Mouse (Mus musculus): ENCODE results near the gene Lat2. TPM values are rescaled to one million over a fixed set of nuclear protein-coding genes. Genes with fewer than 3 reads are reported as not detected.

Gene Lat2
- total and polyA plus RNA-seq, 2 experiments from 2014 or later, result 1.9 to 10.7 TPM

DNA sequence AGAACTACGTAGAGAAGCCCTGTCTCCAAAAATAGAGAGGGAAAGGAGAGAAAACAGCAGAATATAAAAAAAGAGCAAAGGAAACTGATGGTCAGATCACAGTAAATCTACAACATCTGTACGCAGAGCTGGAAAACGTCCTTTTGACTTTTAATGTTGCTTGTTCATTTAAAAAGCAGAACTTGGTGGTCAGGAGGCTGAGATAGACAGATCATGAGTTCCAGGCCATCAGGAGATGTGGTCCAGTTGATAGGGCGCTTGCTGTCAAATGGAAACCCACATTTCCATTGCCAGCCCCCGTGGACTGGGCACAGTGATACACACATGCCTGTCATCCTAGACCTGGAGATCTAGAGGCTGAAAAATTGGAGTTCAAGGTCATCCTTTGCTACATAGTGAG is 30.0 kb downstream of the Lat2 start:
- Histone ChIP-seq H3K27me3 (ENCODE audit: control insufficient read depth, insufficient read depth, low read length) (no peaks in the 10 kb centered on the region), H3K36me3 (replicated peaks; ENCODE audit: control insufficient read depth, insufficient read depth, low read length) (peaks cover 9% of the 10 kb centered on the region; the same call in 1 of the 2 replicates), H3K4me2 (ENCODE audit: low read depth, low read length) (no peak overlapping the region), H3K9me3 (replicated peaks; ENCODE audit: control insufficient read depth, low read length) (no peaks in the 10 kb centered on the region), H3K9ac (replicated peaks; ENCODE audit: low read depth, low read length) (no peak overlapping the region), H3K4me1 (ENCODE audit: control insufficient read depth, insufficient read depth) (peaks cover 9% of the 10 kb centered on the region), H3K27ac (ENCODE audit: low read depth) (no peak overlapping the region), H3K4me3 (ENCODE audit: low read depth, low read length) (no peak overlapping the region)
- 81% methylated on average over 5 of the region's 5 CpGs for WGBS
- DNase-seq (ENCODE audit: low spot score), result no peak
- no peak for ATAC-seq (ENCODE audit: insufficient read depth, low read depth)
- TF ChIP-seq CTCF (IDR thresholded peaks at IDR 0.05; ENCODE audit: low read depth) (no peak), EP300 (IDR thresholded peaks at IDR 0.05; ENCODE audit: low read depth) (no peak)

DNA sequence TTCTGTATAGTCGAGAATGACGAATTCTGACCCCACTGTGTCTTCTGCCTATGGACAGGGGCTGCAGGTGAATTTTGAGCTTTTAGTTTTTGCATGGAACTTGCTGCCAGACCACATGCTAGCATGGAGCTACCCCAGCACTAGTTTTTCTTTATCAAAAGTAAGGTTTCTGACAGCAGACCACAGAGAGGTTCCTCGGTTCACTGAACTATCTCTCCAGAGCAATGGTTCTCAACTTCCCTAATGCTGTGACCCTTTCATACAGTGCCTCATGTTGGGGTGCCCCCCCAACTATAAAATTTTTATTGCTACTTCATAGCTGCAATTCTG is 31.0 kb downstream of the Lat2 start:
- 75% methylated on average over 3 of the region's 3 CpGs for WGBS

DNA sequence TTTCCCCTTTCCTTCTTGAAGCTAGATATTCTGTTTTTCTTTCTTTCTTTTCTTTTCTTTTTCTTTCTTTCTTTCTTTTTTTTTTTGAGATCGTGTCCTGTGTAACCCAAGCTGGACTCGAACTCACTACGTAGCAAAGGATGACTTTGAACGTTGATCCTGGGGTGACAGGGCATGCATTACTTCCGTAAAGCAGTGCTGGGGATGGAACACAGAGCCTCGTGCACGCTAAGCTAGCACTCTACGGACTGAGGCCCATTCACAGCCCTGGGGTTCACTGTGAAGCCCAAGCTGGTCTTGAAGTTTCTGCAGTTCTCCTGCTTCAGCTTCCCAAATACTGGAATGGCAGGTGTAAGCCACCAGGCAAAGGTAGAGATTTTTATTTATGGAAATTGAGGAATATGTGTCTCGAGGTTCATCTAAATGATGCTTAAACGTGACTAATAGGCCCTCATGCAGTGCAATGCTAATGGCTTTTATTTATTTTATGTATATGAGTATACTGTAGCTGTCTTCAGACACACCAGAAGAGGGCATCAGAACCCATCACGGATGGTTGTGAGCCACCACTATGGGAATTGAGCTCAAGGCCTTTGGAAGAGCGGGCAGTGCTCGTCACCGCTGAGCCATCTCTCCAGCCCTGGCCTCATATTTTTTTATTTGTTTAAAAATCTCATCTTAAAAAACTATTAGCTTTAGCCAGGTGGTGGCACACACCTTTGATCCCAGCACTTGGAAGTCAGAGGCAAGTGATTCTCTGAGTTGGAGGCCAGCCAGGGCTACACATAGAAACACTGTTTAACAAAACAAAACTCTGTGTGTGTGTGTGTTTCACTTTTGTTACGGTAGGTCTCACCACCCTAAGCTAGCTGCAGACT is 31.6 kb downstream of the Lat2 start:
- H3K4me3 ChIP-seq (ENCODE audit: low read depth, low read length), result peak overlapping the region; percentile 82
- 0 out of 2 replicates have a peak, but pooled peaks have one; percentile 2 for TF ChIP-seq CTCF (IDR thresholded peaks at IDR 0.05; ENCODE audit: low read depth)
- TF ChIP-seq EP300 (IDR thresholded peaks at IDR 0.05; ENCODE audit: low read depth), result no peak
- no peaks in the 10 kb centered on the region for H3K27me3 ChIP-seq (ENCODE audit: control insufficient read depth, insufficient read depth, low read length)
- H3K4me2 ChIP-seq (ENCODE audit: low read depth, low read length), result peak overlapping the region; percentile 87
- H3K4me1 ChIP-seq (ENCODE audit: control insufficient read depth, insufficient read depth), result peaks cover 9% of the 10 kb centered on the region
- no peak for ATAC-seq (ENCODE audit: insufficient read depth, low read depth)
- DNase-seq (ENCODE audit: low spot score), result no peak
- H3K9me3 ChIP-seq (replicated peaks; ENCODE audit: control insufficient read depth, low read length), result no peaks in the 10 kb centered on the region
- 34% methylated on average over 15 of the region's 15 CpGs for WGBS
- H3K9ac ChIP-seq (replicated peaks; ENCODE audit: low read depth, low read length), result peak overlapping the region; percentile 60
- H3K27ac ChIP-seq (ENCODE audit: low read depth), result peak overlapping the region; percentile 46; the same call in 1 of the 2 replicates
- H3K36me3 ChIP-seq (replicated peaks; ENCODE audit: control insufficient read depth, insufficient read depth, low read length), result 0 out of 2 replicates have a peak, but pooled peaks cover 4% of the 10 kb centered on the region

More for the DNA sequence above, 31.0 kb downstream of the Lat2 start:
- H3K9ac ChIP-seq (replicated peaks; ENCODE audit: low read depth, low read length), result peak overlapping the region; percentile 60; the same call in 1 of the 2 replicates
- H3K27me3 ChIP-seq (ENCODE audit: control insufficient read depth, insufficient read depth, low read length), result no peaks in the 10 kb centered on the region
- peaks cover 6% of the 10 kb centered on the region; the same call in 1 of the 2 replicates for H3K36me3 ChIP-seq (replicated peaks; ENCODE audit: control insufficient read depth, insufficient read depth, low read length)
- TF ChIP-seq EP300 (IDR thresholded peaks at IDR 0.05; ENCODE audit: low read depth) (no peak), CTCF (IDR thresholded peaks at IDR 0.05; ENCODE audit: low read depth) (no peak)
- H3K4me1 ChIP-seq (ENCODE audit: control insufficient read depth, insufficient read depth), result peaks cover 9% of the 10 kb centered on the region
- H3K4me3 ChIP-seq (ENCODE audit: low read depth, low read length), result no peak overlapping the region
- H3K27ac ChIP-seq (ENCODE audit: low read depth), result no peak overlapping the region
- ATAC-seq (ENCODE audit: insufficient read depth, low read depth) (no peak), DNase-seq (ENCODE audit: low spot score) (no peak)
- H3K4me2 ChIP-seq (ENCODE audit: low read depth, low read length), result no peak overlapping the region
- no peaks in the 10 kb centered on the region for H3K9me3 ChIP-seq (replicated peaks; ENCODE audit: control insufficient read depth, low read length)

DNA sequence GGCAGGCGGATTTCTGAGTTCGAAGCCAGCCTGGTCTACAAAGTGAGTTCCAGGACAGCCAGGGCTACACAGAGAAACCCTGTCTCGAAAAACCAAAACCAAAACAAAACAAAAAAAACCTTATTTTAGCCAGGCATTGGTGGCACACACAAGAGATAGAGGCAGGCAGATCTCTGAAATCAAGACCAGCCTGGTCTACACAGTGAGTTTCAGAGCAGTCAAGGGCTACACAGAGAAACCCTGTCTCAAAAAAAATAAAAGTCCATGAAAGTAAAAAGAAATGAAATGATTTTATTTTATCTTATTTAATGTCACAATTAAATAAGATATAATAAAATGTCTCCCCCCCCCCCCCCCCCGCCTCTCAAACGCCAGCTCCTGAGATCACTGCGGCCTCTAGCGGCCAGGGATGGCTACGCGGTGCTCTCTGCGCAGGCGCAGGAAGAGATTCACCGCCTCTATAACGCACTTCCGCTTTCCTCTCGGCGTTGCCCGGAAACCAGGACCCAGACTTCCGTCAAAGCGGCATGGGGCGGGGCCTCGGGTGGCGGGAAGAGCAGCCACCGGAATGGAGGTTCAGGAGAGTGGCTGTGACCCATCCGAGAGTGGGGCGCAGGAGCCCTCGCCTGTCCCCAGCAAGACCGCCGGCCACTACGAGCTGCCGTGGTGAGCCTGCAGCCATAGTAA is 32.5 kb downstream of the Lat2 start:
- 8% methylated on average over 27 of the region's 30 CpGs for WGBS
- Histone ChIP-seq H3K4me2 (ENCODE audit: low read depth, low read length) (peak overlapping the region; percentile 87), H3K9me3 (replicated peaks; ENCODE audit: control insufficient read depth, low read length) (no peaks in the 10 kb centered on the region), H3K9ac (replicated peaks; ENCODE audit: low read depth, low read length) (peak overlapping the region; percentile 60), H3K4me1 (ENCODE audit: control insufficient read depth, insufficient read depth) (peaks cover 9% of the 10 kb centered on the region), H3K36me3 (replicated peaks; ENCODE audit: control insufficient read depth, insufficient read depth, low read length) (0 out of 2 replicates have a peak, but pooled peaks cover 4% of the 10 kb centered on the region), H3K27ac (ENCODE audit: low read depth) (peak overlapping the region; percentile 46; the same call in 1 of the 2 replicates), H3K27me3 (ENCODE audit: control insufficient read depth, insufficient read depth, low read length) (no peaks in the 10 kb centered on the region), H3K4me3 (ENCODE audit: low read depth, low read length) (peak overlapping the region; percentile 82)
- TF ChIP-seq EP300 (IDR thresholded peaks at IDR 0.05; ENCODE audit: low read depth) (no peak), CTCF (IDR thresholded peaks at IDR 0.05; ENCODE audit: low read depth) (peak; percentile 77)
- ATAC-seq (ENCODE audit: insufficient read depth, low read depth), result peak; percentile 98
- DNase-seq (ENCODE audit: low spot score), result peak; percentile 95

DNA sequence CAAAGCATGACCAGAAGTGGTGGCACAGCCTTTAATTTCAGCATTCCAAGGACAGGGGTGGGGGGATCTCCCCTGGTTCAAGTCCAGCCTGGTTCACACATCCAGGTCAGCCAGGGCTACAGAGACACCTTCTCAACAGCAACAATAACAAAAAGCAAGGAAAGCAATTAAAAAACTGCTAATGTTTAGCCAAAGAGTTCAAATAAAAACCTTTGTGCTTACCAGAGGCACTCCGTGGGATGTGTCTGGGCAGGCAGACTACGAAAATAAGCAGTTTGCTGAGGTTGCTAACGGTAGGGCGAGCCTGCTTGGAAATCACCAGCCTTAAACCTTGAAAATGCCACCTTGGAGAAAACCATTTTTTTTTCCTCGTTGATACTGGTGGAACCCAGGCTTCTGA is 33.7 kb downstream of the Lat2 start, which contains the start of gene Rfc2:
TSS of gene Rfc2 (plus strand) at position 221 of the 400 bp plus-strand sequence.
- no peak for ATAC-seq (ENCODE audit: insufficient read depth, low read depth)
- H3K27ac ChIP-seq (ENCODE audit: low read depth), result no peak within 1 kb of the TSS

More for the DNA sequence above, 33.7 kb downstream of the Lat2 start, which contains the start of gene Rfc2:
- no peak for DNase-seq (ENCODE audit: low spot score)
- WGBS, result 76% methylated on average over 5 of the region's 5 CpGs
- H3K27me3 ChIP-seq (ENCODE audit: control insufficient read depth, insufficient read depth, low read length), result no peaks in the 10 kb centered on the region
- H3K36me3 ChIP-seq (replicated peaks; ENCODE audit: control insufficient read depth, insufficient read depth, low read length), result no peaks in the 10 kb centered on the region
- TF ChIP-seq CTCF (IDR thresholded peaks at IDR 0.05; ENCODE audit: low read depth) (no peak), EP300 (IDR thresholded peaks at IDR 0.05; ENCODE audit: low read depth) (no peak)
- H3K4me3 ChIP-seq (ENCODE audit: low read depth, low read length), result no peak within 1 kb of the TSS
- no peak within 1 kb of the TSS for H3K4me2 ChIP-seq (ENCODE audit: low read depth, low read length)
- H3K9ac ChIP-seq (replicated peaks; ENCODE audit: low read depth, low read length), result no peak within 1 kb of the TSS
- H3K4me1 ChIP-seq (ENCODE audit: control insufficient read depth, insufficient read depth), result peaks cover 9% of the 10 kb centered on the region
- H3K9me3 ChIP-seq (replicated peaks; ENCODE audit: control insufficient read depth, low read length), result no peaks in the 10 kb centered on the region

Measured in heart, postnatal 0 days (tissue).